Mouse (Mus musculus) cerebellum, postnatal 25 days (tissue): ENCODE measurements around the gene Zpbp2.

Experiments
- DNase-seq, 2 experiments: peaks; one replicate each; pipeline ENCODE4 v3.0.0; 2021; ENCODE audit warnings: mixed read lengths in 2 of 2

Zpbp2 gene

DNA sequence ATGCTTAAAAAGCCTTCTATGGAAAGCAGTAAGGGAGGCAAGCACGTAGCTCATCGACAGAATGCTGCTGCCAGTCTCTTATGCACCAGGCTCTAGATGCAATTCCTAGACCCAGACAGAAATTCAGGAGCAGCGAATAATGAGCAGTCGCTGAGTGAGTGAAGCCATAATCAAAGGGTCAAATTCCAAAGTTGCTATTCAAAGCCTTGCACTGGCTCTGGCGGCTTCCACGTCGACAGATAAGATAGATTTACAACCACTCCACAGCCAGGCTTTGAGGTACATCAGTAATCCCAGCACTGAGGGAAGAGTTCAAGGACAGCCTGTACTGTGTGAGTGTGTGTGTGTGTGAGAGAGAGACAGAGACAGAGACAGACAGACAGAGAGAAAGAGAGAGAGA is 10.0 kb downstream of the Zpbp2 start:
- DNase-seq: no peak

DNA sequence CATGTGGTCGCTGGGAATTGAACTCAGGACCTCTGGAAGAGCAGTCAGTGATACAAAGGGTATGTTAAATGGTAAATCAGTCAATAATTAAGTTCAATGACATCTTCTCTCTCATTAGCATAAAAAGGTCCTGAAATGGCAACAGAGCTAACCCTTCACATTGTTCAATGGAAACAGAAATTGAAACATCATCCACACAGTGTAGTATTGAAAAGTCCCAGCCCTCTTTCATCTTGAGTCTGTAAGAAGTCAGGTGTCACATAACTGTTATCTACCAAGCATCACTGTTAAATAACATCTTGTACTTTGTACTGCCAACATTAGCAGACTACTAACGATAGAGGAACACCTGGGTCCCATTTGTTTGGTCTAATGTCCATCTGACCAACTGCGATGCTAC is 12.1 kb downstream of the Zpbp2 start:
- DNase-seq: no peak

DNA sequence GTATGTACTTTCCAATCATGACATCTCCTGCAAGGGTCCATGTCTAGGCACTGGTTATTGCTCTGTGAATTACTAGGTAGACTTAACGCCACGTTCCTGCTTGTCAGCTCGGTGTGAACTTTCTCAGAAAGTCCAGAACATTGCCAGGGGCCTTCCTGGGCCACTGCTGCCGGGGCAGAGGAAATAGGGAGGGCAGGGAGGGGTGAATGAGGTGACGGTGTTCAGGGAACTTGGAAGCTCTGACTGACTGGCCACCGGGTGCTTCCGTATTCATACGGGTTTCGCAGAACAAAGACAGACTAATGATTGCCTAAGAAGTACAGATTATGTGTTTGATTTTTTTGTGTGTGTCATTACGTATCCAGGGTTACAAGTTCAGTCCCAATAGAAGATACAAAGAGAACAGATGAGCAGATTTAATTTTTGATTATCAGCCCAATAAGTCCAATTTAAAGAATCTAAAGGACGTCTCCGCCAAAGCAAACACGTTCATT is 13.1 kb downstream of the Zpbp2 start:
- DNase-seq: no peak

DNA sequence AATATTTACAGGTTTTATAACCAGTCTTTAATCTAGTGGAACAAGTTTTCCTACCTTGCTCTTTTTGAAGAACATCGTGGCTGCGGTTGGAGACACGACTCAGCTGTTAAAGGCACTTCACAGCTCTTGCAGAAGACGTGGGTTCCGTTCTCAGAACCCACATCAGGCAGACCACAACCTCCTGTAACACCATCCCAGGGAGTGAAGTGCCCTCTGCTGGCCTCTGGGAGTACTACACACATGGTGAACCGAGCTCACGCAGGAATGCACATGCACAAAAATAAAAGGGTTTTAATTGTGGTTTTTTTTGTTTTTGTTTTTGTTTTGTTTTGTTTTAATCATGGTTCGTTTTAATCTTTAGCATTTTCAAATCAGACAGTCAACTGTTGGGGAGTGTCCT is 17.4 kb downstream of the Zpbp2 start:
- no peak for DNase-seq

DNA sequence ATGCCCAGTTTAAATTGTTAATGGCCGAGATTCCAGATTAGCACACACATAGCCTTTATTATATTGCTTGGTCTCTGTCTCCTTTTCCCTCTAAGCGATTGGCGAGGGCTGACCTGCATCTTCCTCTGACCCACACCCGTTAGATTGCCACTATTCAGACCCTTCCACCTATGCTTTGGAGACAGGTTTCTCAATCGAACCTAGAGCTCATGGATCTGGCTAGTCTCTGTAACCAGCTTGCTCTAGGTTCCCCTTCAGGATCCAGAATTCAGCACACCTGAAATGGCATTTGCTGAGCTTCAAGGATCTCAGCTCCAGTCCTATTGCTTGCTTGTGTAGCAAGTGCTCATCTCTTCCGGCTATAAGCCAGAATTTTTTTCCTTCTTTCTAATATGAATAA is 18.6 kb downstream of the Zpbp2 start:
- DNase-seq: no peak

DNA sequence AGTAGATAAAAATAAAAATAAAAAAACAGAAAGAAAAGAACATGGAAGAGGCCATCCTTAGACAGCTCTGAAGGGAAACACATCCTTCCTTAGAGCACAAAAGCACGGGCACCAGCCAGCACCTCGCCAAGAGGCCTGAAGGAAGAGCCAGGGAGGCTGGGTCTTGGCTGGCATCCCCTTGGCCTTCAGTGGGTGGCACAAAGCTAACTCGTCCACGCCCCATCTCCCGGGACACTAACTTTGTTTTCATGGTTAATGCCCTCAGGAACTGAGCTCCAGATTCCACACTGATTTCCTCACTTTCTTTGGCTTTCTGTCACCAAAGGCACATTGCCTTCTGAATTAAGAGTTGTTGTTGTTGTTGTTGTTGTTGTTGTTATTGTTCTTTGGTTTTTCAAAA is 26.9 kb downstream of the Zpbp2 start:
- DNase-seq: no peak

DNA sequence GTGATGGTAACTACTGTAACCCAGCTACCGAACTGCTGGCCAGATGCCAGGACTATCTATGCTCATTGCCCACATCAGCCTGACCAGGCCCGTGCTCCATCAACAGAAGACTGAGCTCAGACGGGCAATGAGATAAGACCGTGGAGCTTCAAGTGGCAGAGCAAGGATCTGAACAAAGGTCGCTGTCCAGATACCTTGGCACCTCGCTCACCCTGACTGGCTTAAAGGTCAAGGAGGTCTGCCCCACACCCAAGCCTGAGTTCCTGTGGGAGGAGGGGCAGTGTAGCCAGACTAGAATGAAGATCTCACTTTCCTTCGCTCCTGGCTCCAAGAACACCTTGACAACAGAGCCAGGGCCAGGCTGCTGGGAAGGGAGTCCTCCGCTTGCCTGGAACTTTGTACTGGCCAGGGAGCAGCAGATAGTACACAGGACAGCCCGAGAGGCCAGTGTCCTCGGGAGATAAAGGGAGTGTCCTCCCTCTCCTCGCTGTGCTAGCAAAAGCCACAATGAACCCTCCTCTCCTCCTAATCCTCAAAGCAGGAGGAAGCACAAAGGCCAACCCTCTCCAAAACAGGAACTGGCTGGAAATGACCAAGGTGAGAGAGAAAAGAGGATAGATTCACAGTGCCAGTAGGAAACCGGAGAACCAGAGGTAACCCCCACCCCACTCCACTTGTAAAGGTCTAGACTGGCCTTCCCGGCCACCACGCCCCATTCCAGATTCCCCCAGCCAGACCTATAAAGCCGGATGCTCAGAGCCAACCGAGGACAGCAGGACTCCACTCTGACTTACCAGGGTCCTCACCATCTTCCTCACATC is 29.6 kb downstream of the Zpbp2 start:
- DNase-seq: no peak

DNA sequence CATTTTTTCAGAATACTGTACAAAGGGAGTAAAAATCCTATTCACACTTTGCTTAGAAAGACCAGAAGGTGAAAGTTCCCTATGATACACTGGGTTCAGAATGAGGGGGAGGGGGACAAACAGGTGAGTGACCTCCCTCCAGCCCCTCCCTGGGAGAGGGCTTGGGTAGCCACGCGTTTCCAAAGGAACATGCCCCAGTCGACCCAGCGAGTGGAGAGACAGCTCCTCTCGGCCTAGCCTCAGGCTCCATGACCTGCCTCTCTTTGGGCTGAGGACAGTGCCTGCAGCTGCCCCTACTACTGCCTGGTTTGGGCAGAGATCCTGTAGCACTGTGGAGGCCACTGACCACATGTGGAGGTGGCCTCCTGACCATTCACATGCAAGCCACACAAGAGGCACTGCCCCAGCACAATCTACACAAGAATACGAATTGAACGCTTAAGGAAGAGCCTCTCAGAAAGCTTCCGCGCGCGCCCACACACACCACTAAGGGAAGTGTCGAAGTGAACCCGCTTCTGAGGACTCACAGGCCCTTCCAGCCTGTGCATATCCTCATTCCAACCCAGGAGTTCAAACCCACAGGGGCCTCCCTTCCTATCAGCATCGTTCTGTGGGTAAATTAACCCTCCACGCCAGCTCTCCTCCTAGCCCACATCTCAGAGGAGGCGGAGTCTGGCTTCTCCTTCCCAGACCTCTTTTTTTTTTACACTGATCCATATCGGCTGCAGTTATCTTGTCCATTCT is 30.6 kb downstream of the Zpbp2 start:
- no peak for DNase-seq

DNA sequence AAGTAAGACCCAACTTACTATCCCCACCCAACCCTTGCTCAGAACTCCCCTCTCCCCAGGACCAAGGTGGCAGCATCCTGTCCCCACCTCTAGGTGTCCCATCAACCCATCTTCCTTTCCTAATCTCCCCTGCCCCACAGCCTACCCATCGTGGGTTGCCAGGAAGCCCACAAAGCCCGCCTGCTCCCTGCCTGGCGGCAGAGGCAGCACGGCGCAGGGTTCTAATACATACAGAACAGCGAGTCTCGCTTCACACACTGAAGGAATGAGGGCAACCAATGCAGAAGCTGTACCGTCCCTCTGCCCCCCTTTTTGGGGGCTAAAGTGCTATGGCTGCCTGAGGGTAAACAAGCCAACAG is 31.1 kb downstream of the Zpbp2 start:
- no peak for DNase-seq

DNA sequence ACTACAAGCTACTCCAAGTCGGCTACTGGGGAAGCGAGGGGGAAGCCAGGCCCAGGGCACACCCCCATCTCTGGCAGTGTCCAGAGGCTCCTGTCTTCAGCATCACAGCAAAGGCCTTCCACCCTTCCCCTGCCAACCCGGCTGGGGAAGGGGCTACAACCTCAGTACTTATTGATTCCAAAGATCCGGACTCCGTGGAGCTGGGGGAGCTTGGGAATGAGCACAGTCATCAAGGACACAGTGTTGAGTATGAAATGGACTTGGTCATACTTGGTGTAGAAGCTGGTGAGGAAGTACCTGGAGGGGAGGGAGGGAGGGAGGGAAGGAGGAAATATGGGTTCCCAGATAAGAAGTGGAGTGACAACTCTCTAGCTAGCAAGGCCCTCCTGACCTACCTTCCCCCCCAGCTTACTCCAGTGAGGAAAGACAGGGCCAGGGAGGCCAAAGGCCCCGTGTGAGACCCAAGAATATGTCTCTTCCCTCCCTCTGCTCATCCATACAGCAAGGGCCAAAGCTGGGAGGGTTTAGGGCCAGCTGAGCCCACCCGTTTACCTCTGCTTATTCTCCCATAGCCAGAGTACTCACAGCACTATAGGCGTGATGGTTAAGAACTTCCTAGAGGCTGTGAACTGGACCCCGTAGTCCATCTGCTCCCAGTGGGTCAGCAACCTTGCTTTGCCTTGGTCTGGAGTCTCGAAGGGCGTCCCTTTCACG is 31.8 kb downstream of the Zpbp2 start:
- no peak for DNase-seq

DNA sequence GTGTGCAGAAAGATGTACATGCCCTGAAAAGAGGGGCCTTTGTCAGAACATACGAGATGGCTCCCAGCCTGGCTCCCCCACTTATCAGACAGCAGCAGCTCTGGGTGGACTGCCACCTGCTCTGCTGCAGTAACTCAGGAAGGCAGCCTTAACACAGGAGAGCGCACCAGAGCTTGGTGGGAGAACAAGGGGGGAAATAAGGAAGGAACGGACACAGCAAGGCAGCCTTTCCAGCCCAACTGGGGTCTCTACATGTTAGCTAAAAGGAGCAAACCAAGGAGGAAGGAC is 32.3 kb downstream of the Zpbp2 start:
- DNase-seq: no peak

DNA sequence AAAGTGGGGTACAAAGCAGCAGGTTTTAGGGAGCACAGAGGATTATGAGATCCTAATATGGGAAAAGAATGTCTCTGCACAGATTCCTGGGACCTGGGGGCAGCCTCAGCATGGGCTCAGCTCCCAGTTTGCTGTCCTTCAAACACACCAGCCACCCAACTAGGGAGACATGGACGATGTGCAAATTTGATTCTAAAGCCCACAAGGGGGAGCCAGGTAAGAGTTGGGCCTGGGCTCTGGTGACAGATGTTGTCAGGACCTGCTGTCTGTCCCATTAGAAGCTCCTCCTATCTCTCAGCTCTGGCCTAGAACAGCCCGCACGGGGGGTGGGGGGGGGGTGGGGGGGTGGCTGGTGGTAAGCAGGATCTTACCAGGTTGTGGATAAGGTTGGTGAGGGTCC is 32.7 kb downstream of the Zpbp2 start:
- no peak for DNase-seq

DNA sequence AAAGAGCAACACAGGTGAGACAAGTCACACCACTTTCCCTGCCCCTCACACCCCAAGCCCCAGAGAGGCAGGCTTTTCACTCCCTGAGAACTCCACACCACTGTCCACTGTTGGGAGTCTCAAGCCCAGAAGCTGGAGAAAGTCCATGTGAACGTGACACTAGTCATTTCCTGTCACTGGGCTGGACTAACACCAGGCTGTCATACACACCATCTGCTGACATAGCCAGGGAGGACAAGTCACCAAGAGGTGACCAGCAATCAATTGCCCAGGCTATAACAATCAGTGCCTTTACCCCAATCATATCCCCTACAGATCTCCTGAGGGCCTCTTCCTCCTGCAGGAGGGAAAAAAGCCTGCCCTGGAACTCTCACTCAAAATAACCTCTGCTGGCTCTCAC is 33.2 kb downstream of the Zpbp2 start:
- no peak for DNase-seq

DNA sequence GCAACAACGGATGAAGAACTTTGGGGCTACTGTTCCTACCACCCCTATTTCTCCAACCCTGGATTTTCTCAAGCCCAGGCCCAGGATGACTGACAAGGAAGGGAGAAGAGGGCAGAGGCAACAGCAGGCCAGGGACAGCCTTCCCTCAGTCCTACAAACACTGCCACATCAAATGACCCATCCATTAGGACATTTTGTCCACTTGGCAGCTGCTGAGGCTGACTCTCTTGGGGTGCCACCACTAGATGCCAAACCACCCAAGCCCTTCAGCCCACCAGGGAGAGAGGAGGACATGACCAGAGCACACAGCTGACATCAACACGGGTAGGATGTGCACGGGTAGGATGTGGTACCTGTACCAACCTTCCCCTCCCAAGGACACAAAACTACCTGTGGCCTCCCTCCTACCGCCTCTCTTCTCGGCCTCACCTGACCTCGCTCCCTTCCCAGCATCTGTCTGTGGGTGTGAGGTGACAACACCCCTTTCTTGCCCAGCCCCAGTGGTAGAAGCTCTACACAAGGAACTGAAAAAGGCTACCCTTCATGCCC is 33.8 kb downstream of the Zpbp2 start:
- DNase-seq: no peak

DNA sequence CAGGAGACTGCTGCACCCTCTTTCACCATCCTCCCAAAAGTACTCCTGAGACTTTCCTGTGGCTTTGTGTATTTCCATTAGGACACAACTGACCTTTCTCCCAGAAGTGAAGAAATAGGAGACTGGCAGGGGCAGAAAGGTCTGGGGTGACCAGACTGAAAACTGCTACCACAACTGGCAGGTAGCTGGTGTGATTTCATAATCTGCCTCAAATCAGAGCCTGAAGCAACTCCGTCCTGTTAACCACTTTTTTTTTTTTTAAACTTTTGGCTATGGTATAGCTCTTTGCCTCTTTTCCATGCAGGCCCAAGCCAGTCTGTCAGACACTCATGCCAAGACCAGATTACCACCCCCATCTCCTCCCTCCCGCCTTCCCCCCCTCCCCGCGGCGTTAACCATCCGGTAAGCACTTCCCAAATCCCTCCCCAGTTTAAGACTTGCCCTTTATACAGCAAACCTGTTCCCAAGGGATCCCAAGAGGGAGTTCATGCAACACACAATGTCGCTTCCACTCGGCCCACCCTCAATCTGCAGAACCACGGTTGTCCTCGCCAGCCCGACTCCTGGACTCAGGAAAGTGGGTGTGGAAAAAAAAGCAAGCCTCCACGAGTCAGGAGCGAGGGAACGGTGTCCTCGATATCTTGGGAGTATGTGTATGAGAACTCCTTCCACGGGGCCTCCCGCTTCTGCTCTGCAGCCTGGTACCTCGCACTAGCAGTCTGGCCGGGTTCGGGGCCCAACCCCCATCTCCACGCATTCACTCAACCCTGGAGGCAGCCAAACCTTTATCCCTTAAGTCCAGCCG is 35.4 kb downstream of the Zpbp2 start:
- peak in 1 of 2 experiments; percentile 57 for DNase-seq

DNA sequence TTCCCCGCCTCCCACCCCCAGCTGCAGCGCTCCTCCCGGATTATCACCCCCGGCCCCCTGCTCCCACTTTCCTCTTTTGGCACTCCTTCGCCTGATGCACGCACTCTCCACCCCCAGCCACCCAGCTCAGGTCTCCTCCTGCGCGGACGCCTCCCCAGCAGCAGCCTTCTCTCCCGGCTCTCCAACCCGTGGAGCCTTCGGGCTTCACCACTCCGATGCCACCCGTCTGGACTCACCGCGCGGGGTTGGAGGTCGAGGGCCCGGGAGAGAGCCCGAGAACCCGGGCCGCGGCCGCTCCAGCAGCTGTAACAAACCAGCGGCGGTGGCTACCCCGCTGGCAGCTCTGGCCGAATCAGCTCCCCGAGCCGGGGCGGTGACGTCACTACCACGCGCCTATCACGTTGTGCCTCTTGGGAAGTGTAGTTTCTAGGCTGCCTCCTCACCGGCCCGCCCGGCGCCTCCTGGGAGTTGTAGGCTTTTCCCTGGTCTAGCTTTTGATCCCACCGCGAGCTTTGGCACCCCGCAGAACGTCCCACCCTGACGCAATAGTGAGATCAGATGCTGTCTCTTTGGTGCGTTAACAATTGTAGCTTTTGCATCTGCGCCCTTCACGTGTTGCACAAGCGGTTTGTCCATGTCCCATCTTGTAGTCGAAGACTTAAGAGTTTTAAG is 36.1 kb downstream of the Zpbp2 start, which contains the start of gene Ormdl3:
Gene Ormdl3, minus strand, starts transcription at position 477 of the 672 bp plus-strand sequence.
- peak; percentile 98 to 99 for DNase-seq

DNA sequence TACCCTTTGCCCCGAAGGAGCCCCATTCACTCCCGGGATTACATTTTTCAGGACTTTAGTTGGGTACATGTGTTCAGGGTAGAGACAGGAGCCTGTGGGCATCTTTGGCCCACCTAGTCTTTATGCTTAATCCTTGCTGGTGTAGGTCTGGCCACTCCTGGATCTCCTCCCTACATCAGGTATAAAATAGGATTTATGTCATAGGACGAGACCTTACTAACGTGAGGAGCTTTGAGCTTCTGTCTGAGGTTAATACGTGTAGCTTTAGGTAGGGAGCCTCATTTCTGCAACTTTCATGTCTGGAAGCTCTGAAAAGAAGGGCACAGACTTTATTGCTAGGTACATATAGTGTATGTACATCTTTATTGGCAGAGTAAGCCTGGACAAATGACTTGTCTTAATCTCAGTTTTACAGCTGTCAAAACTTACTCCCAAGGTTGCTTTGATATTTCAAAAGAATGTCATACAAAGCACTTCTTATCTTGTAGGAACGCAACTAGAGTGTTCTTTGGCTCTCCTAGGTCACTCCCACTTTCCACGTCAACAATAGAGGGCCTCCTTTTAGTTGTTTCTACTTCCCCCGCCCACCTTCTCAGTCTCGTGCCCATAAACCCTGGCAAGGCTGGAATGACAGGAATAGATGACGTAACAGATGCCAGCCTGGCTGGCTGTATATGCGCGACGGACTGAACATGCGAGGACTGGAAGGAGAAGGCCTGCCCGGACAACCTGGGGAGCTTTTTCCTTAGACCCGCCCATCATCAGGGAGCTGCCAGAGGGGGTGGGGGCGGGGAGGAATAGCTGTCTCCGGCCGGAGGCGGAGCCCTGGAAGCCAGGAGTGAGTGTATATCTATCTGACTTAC is 37.0 kb downstream of the Zpbp2 start:
- peak; percentile 52 to 65 for DNase-seq

DNA sequence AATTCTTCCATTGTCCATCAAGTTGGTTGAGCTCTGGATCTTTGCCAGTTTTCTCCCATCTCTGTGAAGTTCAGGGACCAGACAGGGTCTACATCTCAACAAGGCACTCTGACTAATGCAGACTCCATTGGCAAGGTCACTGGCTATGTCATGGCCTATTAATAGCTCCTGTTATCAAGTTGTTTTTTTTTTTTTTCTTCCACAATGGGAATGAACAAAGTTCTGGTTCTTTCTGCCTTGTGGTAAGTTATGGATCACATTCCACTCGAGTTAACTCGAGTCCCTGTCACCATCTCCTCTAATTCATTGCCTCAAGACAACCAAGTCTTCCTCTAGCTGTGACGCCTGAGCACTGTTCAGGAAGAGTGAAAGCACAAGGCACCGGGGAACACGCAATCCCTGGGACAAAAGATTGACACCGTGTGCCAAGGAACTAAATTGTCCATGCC is 38.0 kb downstream of the Zpbp2 start:
- DNase-seq: no peak

DNA sequence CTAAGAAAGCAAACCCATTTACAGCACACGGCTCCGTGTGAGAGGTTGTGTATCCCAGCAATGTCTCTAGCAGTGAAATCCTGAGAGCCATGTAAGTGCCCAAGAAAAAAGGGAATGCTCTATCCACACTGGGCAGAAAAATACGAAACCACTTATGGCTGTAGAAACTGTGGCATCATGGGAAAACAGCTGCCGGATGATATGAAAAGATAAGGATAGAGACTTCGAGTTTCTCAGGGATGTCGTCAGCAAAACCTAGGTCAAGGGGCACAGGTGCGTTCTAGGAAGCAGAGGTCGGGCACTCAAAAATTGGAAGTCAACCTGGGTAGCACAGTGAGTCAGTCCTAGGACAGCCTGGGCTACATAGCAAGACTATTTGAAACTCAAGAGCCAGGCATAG is 38.4 kb downstream of the Zpbp2 start:
- no peak for DNase-seq

DNA sequence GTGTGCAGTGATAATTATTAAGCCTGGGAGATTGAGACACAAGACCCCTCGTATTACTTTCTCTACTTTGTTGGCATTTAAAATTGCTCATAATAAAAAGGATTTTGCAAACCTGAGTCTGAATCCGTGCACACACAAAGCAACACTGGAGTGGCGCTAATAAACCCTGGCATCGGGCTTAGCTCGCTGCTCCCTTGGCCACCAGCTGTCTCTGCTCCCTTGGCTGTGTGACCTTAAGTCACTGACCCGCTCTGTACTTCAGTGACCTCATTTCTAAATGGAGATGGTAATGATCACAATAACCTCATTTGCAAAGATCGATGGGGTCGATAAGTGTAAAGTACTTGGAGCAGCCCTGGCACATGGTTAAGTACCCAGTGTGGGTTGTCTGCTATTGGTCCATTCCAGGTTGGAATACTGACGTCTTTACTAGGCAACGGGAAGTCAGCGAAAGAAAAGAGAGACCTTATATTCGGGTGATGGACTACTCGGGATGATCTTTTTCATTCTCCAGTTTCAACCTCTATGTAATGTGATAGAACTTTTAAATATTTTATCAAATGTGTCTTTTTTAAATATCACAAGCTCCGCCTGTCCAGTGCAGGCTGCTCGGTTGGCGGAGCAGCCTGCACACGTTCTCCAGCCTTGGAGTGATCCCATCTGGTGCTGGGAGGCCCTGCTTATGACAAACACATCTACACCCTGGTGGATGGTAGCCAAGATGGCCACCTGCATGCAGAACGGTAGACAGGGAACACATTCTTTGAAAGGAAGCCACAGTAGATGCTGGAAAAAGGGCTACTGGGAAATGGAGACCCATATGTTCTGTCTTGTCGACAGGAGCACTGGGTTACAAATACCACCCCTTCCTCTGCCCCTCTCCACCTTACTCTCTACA is 39.9 kb downstream of the Zpbp2 start:
- peak; percentile 50 to 70 for DNase-seq
